Mouse (Mus musculus) embryonic fibroblast, embryonic 13.5 days (primary cell): ENCODE results near the gene Gm14214.

Experiments
- CTCF ChIP-seq: IDR thresholded peaks from 2 replicates; pipeline ENCODE4 v1.5.1; 2011; ENCODE audit warnings: mild to moderate bottlenecking, control low read depth, low read length, moderate library complexity, borderline replicate concordance; ENCODE audit not compliant: insufficient read depth
- POLR2A ChIP-seq: IDR thresholded peaks from 2 replicates; pipeline ENCODE4 v1.6.1; 2011; ENCODE audit warnings: low read depth, mild to moderate bottlenecking, control low read depth, low read length, moderate library complexity

- no peak for TF ChIP-seq CTCF
- TF ChIP-seq POLR2A, result no peak
Measured at GRCm38 (mm10) chr2:154751924-154752323, 17.9 kb downstream of the Gm14214 start.
